Mouse (Mus musculus) forebrain, embryonic 16.5 days (tissue): ENCODE results near the gene Marcksl1. TPM values are rescaled to one million over a fixed set of nuclear protein-coding genes. Genes with fewer than 3 reads are reported as not detected.

Experiments used
- microRNA-seq: library from miRNA; unstranded; fragments of <30 nt; microRNA quantifications from one replicate; pipeline ENCODE4, GENCODE M21; 2017
- polyA plus RNA-seq: library from polyadenylated mRNA; unstranded; fragments of >200 nt; fragmentation: Nextera tagmentation; extraction: Ambion mirVana; gene quantifications from 2 replicates; pipeline ENCODE4 v1.2.1, GENCODE M21; 2015

Gene Marcksl1
- polyA plus RNA-seq, 1 experiment from 2014 or later: 1,850 TPM

Small RNA genes lying within 50 kb of the gene (microRNA-seq; reads per million reads assigned to microRNA genes)
- gene Mir8119: not detected

Other genes with a start within 250 kb of the Marcksl1 start
- 0.31 and 0.38 TPM in 2 replicates for gene Sync, start 226.0 kb upstream of the Marcksl1 start, polyA plus RNA-seq
- gene Rbbp4, start 178.2 kb upstream of the Marcksl1 start, polyA plus RNA-seq: 388 and 437 TPM in 2 replicates
- 25.8 and 26.0 TPM in 2 replicates for gene Zbtb8os, start 177.9 kb upstream of the Marcksl1 start, polyA plus RNA-seq
- 17.8 and 18.6 TPM in 2 replicates for gene Zbtb8a, start 135.5 kb upstream of the Marcksl1 start, polyA plus RNA-seq
- 7.4 and 9.9 TPM in 2 replicates for gene Zbtb8b, start 72.7 kb upstream of the Marcksl1 start, polyA plus RNA-seq
- gene Bsdc1, start 52.0 kb upstream of the Marcksl1 start, polyA plus RNA-seq: 43.7 and 46.8 TPM in 2 replicates
- 0.51 and 0.76 TPM in 2 replicates for gene Tssk3, start 22.6 kb upstream of the Marcksl1 start, polyA plus RNA-seq
- gene Fam229a, start 22.4 kb upstream of the Marcksl1 start, polyA plus RNA-seq: 0.39 TPM in 1 of 2 replicates, not detected in the other
- gene Hdac1, start 29.1 kb downstream of the Marcksl1 start, polyA plus RNA-seq: 113 and 116 TPM in 2 replicates
- 7.6 and 11.1 TPM in 2 replicates for gene Lck, start 60.1 kb downstream of the Marcksl1 start, polyA plus RNA-seq
- gene Fam167b, start 65.0 kb downstream of the Marcksl1 start, polyA plus RNA-seq: 0.24 and 0.27 TPM in 2 replicates
- gene Eif3i, start 87.1 kb downstream of the Marcksl1 start, polyA plus RNA-seq: 216 and 220 TPM in 2 replicates
- gene Tmem234, start 87.1 kb downstream of the Marcksl1 start, polyA plus RNA-seq: 139 and 164 TPM in 2 replicates
- gene Dcdc2b, start 100.7 kb downstream of the Marcksl1 start, polyA plus RNA-seq: 2.6 and 4.0 TPM in 2 replicates
- 30.7 and 37.0 TPM in 2 replicates for gene Iqcc, start 105.5 kb downstream of the Marcksl1 start, polyA plus RNA-seq
- 109 and 133 TPM in 2 replicates for gene Ccdc28b, start 110.4 kb downstream of the Marcksl1 start, polyA plus RNA-seq
- gene Txlna, start 127.5 kb downstream of the Marcksl1 start, polyA plus RNA-seq: 68.1 and 72.8 TPM in 2 replicates
- gene Kpna6, start 159.2 kb downstream of the Marcksl1 start, polyA plus RNA-seq: 16.4 and 17.9 TPM in 2 replicates
- gene Tmem39b, start 183.3 kb downstream of the Marcksl1 start, polyA plus RNA-seq: 16.1 and 25.0 TPM in 2 replicates
- gene Khdrbs1, start 228.7 kb downstream of the Marcksl1 start, polyA plus RNA-seq: 160 and 179 TPM in 2 replicates